Mouse (Mus musculus) myocyte (in vitro differentiated cells): ENCODE measurements at regions not wholly inside any gene's neighbourhood (a gene's known extent, or its start where the extent isn't known, plus 50 kb on each side); places are given as distances from the start of the nearest gene placed in this dataset.

Source experiments
- H3K27me3 ChIP-seq: one replicate; pipeline ENCODE4 v1.6.1; 2011; ENCODE audit not compliant: control insufficient read depth, insufficient read depth, insufficient read length
- H3K36me3 ChIP-seq: one replicate; pipeline ENCODE4 v1.6.1; 2011; ENCODE audit not compliant: control insufficient read depth, insufficient read depth
- H3K4me2 ChIP-seq: one replicate; pipeline ENCODE4 v1.6.1; 2011; ENCODE audit warnings: low read depth, control low read depth
- H3K4me3 ChIP-seq: one replicate; pipeline ENCODE4 v1.5.1; 2011; ENCODE audit warnings: mild to moderate bottlenecking, control low read depth, moderate library complexity
- H3K79me2 ChIP-seq: one replicate; pipeline ENCODE4 v1.6.1; 2011; ENCODE audit not compliant: control insufficient read depth, insufficient read depth
- H3ac ChIP-seq: one replicate; pipeline ENCODE4 v1.6.1; 2011; ENCODE audit not compliant: control insufficient read depth, insufficient read length
- CEBPB ChIP-seq: IDR thresholded peaks from 2 replicates; pipeline ENCODE4 v1.6.1; 2011; ENCODE audit warnings: mild to moderate bottlenecking, moderate library complexity; ENCODE audit not compliant: poor library complexity, insufficient read depth, severe bottlenecking
- E2F4 ChIP-seq: IDR thresholded peaks from one replicate; pipeline ENCODE4 v1.6.1; 2011; ENCODE audit warnings: mild to moderate bottlenecking, control low read depth, moderate library complexity; ENCODE audit not compliant: insufficient read depth
- MAX ChIP-seq: IDR thresholded peaks from one replicate; pipeline ENCODE4 v1.6.1; 2011; ENCODE audit warnings: low read depth, mild to moderate bottlenecking, control low read depth
- MYOD1 ChIP-seq, 3 experiments: IDR thresholded peaks; one replicate each; pipeline ENCODE4 v1.6.1; 2011; ENCODE audit warnings: control low read depth in 2 of 3, low read depth in 2 of 3, mild to moderate bottlenecking in 2 of 3, moderate library complexity in 1 of 3; ENCODE audit not compliant: insufficient read length in 2 of 3, control insufficient read depth in 1 of 3
- MYOG ChIP-seq, 3 experiments: IDR thresholded peaks; one replicate each; pipeline ENCODE4 v1.6.1; 2011; ENCODE audit warnings: control low read depth in 2 of 3, low read depth in 2 of 3, mild to moderate bottlenecking in 2 of 3; ENCODE audit not compliant: insufficient read length in 2 of 3, control insufficient read depth in 1 of 3, insufficient read depth in 1 of 3
- POLR2A ChIP-seq: IDR thresholded peaks from one replicate; pipeline ENCODE4 v1.6.1; 2011; ENCODE audit warnings: low read depth, mild to moderate bottlenecking, control low read depth, moderate library complexity; ENCODE audit not compliant: insufficient read length
- POLR2AphosphoS2 ChIP-seq: IDR thresholded peaks from one replicate; pipeline ENCODE4 v1.6.1; 2011; ENCODE audit warnings: low read depth, control low read depth; ENCODE audit not compliant: insufficient read length
- REST ChIP-seq: IDR thresholded peaks from one replicate; pipeline ENCODE4 v1.6.1; 2011; ENCODE audit warnings: mild to moderate bottlenecking, control low read depth, moderate library complexity; ENCODE audit not compliant: insufficient read depth, insufficient read length
- SRF ChIP-seq: IDR thresholded peaks from one replicate; pipeline ENCODE4 v1.6.1; 2011; ENCODE audit warnings: low read depth; ENCODE audit not compliant: control insufficient read depth, insufficient read length
- TCF12 ChIP-seq: IDR thresholded peaks from one replicate; pipeline ENCODE4 v1.6.1; 2011; ENCODE audit warnings: mild to moderate bottlenecking, control low read depth; ENCODE audit not compliant: poor library complexity, insufficient read depth, severe bottlenecking
- TCF3 ChIP-seq: IDR thresholded peaks from one replicate; pipeline ENCODE4 v1.6.1; 2011; ENCODE audit warnings: low read depth, control low read depth; ENCODE audit not compliant: insufficient read length
- USF1 ChIP-seq: IDR thresholded peaks from one replicate; pipeline ENCODE4 v1.6.1; 2011; ENCODE audit warnings: low read depth, mild to moderate bottlenecking, control low read depth, moderate library complexity

- TF ChIP-seq POLR2A = peak; percentile 64
- peak in 2 of 3 experiments; percentile 57 to 76 for TF ChIP-seq MYOG (IDR thresholded peaks at IDR 0.05; ENCODE audit: control insufficient read depth in 1 of 3, insufficient read depth in 1 of 3, insufficient read length in 2 of 3, low read depth in 2 of 3)
- peak; percentile 86 for TF ChIP-seq E2F4
- peak in 2 of 3 experiments; percentile 57 to 69 for TF ChIP-seq MYOD1 (IDR thresholded peaks at IDR 0.05; ENCODE audit: control insufficient read depth in 1 of 3, insufficient read length in 2 of 3, low read depth in 2 of 3)
- TF ChIP-seq USF1 = no peak
- TF ChIP-seq SRF = peak; percentile 13
- no peak for TF ChIP-seq CEBPB
- Histone ChIP-seq H3K4me2 (peak overlapping the region; percentile 89), H3ac (peak overlapping the region; percentile 66), H3K36me3 (no peaks in the 10 kb centered on the region), H3K79me2 (peaks cover 10% of the 10 kb centered on the region), H3K27me3 (no peaks in the 10 kb centered on the region), H3K4me3 (peak overlapping the region; percentile 78)
These were observed 62.0 kb upstream of the Cp start for GRCm38 (mm10) chr3:19894630-19895578.

GRCm38 (mm10) chr3:19895755-19896154 lies 61.1 kb upstream of the Cp start:
- Histone ChIP-seq H3K4me2 (peak overlapping the region; percentile 84), H3K4me3 (peak overlapping the region; percentile 78), H3K27me3 (no peaks in the 10 kb centered on the region), H3ac (peak overlapping the region; percentile 66), H3K79me2 (peaks cover 10% of the 10 kb centered on the region), H3K36me3 (no peaks in the 10 kb centered on the region)
- TF ChIP-seq POLR2AphosphoS2 (no peak), TCF12 (no peak), USF1 (no peak), SRF (no peak), E2F4 (no peak), CEBPB (no peak), REST (no peak), MYOD1 (IDR thresholded peaks at IDR 0.05; ENCODE audit: control insufficient read depth in 1 of 3, insufficient read length in 2 of 3, low read depth in 2 of 3) (no peak), POLR2A (no peak)

- H3ac ChIP-seq = no peak overlapping the region
- no peak for TF ChIP-seq REST
- TF ChIP-seq E2F4 = no peak
- TF ChIP-seq TCF3 = no peak
- no peak overlapping the region for H3K4me2 ChIP-seq
- no peaks in the 10 kb centered on the region for H3K36me3 ChIP-seq
- no peak overlapping the region for H3K4me3 ChIP-seq
- no peaks in the 10 kb centered on the region for H3K27me3 ChIP-seq
- H3K79me2 ChIP-seq = peaks cover 10% of the 10 kb centered on the region
These were observed 59.7 kb upstream of the Cp start for GRCm38 (mm10) chr3:19897140-19897539.

- no peak for TF ChIP-seq E2F4
- TF ChIP-seq MYOD1 (IDR thresholded peaks at IDR 0.05; ENCODE audit: control insufficient read depth in 1 of 3, insufficient read length in 2 of 3, low read depth in 2 of 3) = no peak
- no peak for TF ChIP-seq SRF
- TF ChIP-seq TCF12 = no peak
- TF ChIP-seq REST = no peak
- TF ChIP-seq TCF3 = no peak
- no peak for TF ChIP-seq CEBPB
- TF ChIP-seq MAX = no peak
- TF ChIP-seq POLR2AphosphoS2 = no peak
- no peak for TF ChIP-seq POLR2A
- no peak for TF ChIP-seq MYOG (IDR thresholded peaks at IDR 0.05; ENCODE audit: control insufficient read depth in 1 of 3, insufficient read depth in 1 of 3, insufficient read length in 2 of 3, low read depth in 2 of 3)
- TF ChIP-seq USF1 = no peak
- H3K27me3 ChIP-seq = no peaks in the 10 kb centered on the region
- no peak overlapping the region for H3K4me3 ChIP-seq
- H3K79me2 ChIP-seq = no peaks in the 10 kb centered on the region
- H3ac ChIP-seq = no peak overlapping the region
- H3K36me3 ChIP-seq = no peaks in the 10 kb centered on the region
- no peak overlapping the region for H3K4me2 ChIP-seq
These were observed 54.6 kb upstream of the Cp start for GRCm38 (mm10) chr3:19902226-19902625.

DNA sequence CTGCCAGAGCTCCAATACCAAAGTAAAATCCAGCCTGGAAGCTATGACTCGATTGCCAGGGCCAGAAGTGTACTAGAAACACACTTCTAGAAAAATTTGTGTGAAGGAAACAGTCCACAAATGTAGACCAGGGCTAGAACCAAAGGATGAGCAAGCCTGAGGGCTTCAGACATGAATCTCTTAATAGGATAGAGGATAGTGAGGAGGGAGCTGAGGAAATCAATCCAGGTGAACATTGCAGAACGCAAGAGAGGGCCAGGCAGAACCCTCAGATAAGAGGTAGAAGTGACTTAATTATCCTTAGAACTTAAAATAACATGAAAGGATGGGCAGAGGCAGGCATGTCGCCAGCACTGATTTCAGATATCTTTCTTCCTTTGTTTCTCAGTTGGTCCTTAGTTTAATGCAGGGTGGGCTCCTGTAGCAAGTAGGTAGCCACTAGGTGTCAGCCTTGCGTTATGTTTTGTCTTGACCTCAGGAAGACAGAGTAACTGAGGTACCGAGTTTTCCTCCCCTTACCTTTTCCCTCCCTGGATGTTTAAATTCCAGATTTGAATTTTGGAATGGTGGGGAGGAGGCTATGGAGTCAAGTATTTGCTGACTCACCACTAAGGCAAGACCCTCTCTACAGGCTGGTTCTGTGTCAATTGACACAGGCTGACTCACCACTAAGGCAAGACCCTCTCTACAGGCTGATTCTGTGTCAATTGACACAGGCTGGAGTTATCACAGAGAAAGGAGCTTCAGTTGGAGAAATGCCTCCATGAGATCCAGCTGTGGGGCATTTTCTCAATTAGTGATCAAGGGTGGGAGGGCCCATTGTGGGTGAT lies 52.2 kb upstream of the Cp start:
- no peak overlapping the region for H3ac ChIP-seq
- H3K4me3 ChIP-seq = no peak overlapping the region
- no peak overlapping the region for H3K4me2 ChIP-seq
- no peaks in the 10 kb centered on the region for H3K36me3 ChIP-seq
- H3K79me2 ChIP-seq = no peaks in the 10 kb centered on the region
- TF ChIP-seq POLR2A (no peak), CEBPB (no peak), USF1 (no peak), E2F4 (no peak), MAX (no peak), SRF (no peak), REST (no peak), MYOG (IDR thresholded peaks at IDR 0.05; ENCODE audit: control insufficient read depth in 1 of 3, insufficient read depth in 1 of 3, insufficient read length in 2 of 3, low read depth in 2 of 3) (no peak), POLR2AphosphoS2 (no peak), TCF3 (no peak), TCF12 (no peak), MYOD1 (IDR thresholded peaks at IDR 0.05; ENCODE audit: control insufficient read depth in 1 of 3, insufficient read length in 2 of 3, low read depth in 2 of 3) (no peak)
- H3K27me3 ChIP-seq = no peaks in the 10 kb centered on the region
